Mouse (Mus musculus) embryonic fibroblast, embryonic 13.5 days (primary cell): ENCODE measurements around the gene Slc3a1.

Experiments used
- CTCF ChIP-seq: IDR thresholded peaks from 2 replicates; pipeline ENCODE4 v1.5.1; 2011; ENCODE audit warnings: mild to moderate bottlenecking, control low read depth, low read length, moderate library complexity, borderline replicate concordance; ENCODE audit not compliant: insufficient read depth
- POLR2A ChIP-seq: IDR thresholded peaks from 2 replicates; pipeline ENCODE4 v1.6.1; 2011; ENCODE audit warnings: low read depth, mild to moderate bottlenecking, control low read depth, low read length, moderate library complexity

- no peak for TF ChIP-seq CTCF
- no peak for TF ChIP-seq POLR2A
These were observed 9.7 kb downstream of the Slc3a1 start for GRCm38 (mm10) chr17:85037855-85038254.
